Mouse (Mus musculus) stomach, embryonic 16.5 days (tissue): ENCODE measurements around the gene Wdr60. TPM values are rescaled to one million over a fixed set of nuclear protein-coding genes. Genes with fewer than 3 reads are reported as not detected.

Experiments used
- ATAC-seq: fragments of 200-750 bp; cut with Nextera tagmentation; 2 replicates; pipeline ENCODE4 v1.8.0; 2017; ENCODE audit warnings: moderate number of reproducible peaks, moderate TSS enrichment; ENCODE audit not compliant: insufficient read depth, low FRiP score
- H3K27ac ChIP-seq: fragments of 300-500 bp; sonication (generic); 2 replicates; pipeline ENCODE4 v1.5.1; 2014; ENCODE audit warnings: low read length
- H3K27me3 ChIP-seq: fragments of 300-500 bp; sonication (generic); 2 replicates; pipeline ENCODE4 v1.6.1; 2014; ENCODE audit warnings: low read length, control low read depth, mixed read lengths; ENCODE audit not compliant: control insufficient read depth, insufficient read depth
- H3K36me3 ChIP-seq: fragments of 300-500 bp; sonication (generic); 2 replicates; pipeline ENCODE4 v1.6.1; 2014; ENCODE audit warnings: low read length; ENCODE audit not compliant: control insufficient read depth, insufficient read depth
- H3K4me1 ChIP-seq: fragments of 300-500 bp; sonication (generic); 2 replicates; pipeline ENCODE4 v1.6.1; 2014; ENCODE audit warnings: low read length, control low read depth, mixed read lengths; ENCODE audit not compliant: control insufficient read depth, insufficient read depth
- H3K4me2 ChIP-seq: fragments of 300-500 bp; sonication (generic); 2 replicates; pipeline ENCODE4 v1.6.1; 2014; ENCODE audit warnings: low read depth, low read length, mixed read lengths
- H3K4me3 ChIP-seq: fragments of 300-500 bp; sonication (generic); replicated peaks from 2 replicates; pipeline ENCODE4 v1.5.1; 2014; ENCODE audit warnings: mild to moderate bottlenecking, low read length
- H3K9ac ChIP-seq: fragments of 300-500 bp; sonication (generic); 2 replicates; pipeline ENCODE4 v1.6.1; 2014; ENCODE audit warnings: low read length
- H3K9me3 ChIP-seq: fragments of 300-500 bp; sonication (generic); replicated peaks from 2 replicates; pipeline ENCODE4 v1.6.1; 2016; ENCODE audit warnings: low read length, control low read depth; ENCODE audit not compliant: control insufficient read depth
- WGBS: fragments of 180-500 bp; shearing (Covaris S2); extraction: QIAGEN DNeasy Blood & Tissue Kit; methylation state at CpG from one replicate; pipeline ENCODE4 v1.1.7; 2014; 5-methylcytosine and 5-hydroxymethylcytosine counted together
- polyA plus RNA-seq: library from polyadenylated mRNA; unstranded; fragments of >200 nt; fragmentation: Nextera tagmentation; extraction: Ambion mirVana; gene quantifications from 2 replicates; pipeline ENCODE4 v1.2.1, GENCODE M21; 2015

Gene Wdr60
- polyA plus RNA-seq, 1 experiment from 2014 or later: 18.6 TPM

DNA sequence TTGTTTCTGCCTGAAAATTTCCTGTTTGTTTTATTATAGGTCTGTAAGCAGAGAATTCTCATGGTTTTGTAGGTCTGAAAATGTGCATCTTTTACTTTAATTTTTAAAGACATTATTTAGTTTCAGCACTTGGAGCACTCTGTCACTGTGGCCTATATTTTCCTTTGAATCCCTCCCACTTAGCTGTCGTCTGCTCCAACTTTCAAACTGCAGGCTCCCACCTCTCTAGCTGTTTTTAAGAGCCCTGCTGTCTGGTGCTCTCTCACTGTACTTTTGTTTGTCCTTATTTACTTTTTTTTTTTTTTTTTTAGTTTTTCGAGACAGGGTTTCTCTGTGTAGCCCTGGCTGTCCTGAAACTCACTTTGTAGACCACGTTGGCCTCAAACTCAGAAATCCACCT is 24.0 kb downstream of the Wdr60 start:
- Histone ChIP-seq H3K9me3 (no peaks in the 10 kb centered on the region), H3K4me3 (no peak overlapping the region), H3K9ac (no peak overlapping the region), H3K36me3 (0 out of 2 replicates have a peak, but pooled peaks cover 2% of the 10 kb centered on the region), H3K27ac (no peak overlapping the region), H3K27me3 (no peaks in the 10 kb centered on the region), H3K4me1 (no peaks in the 10 kb centered on the region), H3K4me2 (no peak overlapping the region)
- 77% methylated on average over 3 of the region's 3 CpGs for WGBS
- no peak for ATAC-seq

DNA sequence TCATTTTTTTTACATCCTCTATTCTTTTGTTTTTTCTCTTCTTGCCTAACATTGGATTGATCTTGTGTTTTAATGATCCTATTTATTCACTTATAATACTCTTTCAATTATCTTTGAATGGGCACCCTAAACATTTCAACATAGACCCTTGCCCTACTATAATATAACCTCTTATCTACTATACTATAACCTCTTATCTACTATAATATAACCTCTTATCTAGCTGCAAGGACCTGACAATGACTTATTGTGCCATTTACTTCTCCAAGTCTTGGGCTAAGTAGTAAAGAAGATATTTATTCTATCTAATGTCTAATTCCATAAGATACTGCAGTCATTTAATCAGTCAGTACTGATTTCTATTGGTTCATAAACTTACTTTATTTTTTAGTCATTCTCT is 24.5 kb downstream of the Wdr60 start:
- Histone ChIP-seq H3K36me3 (0 out of 2 replicates have a peak, but pooled peaks cover 2% of the 10 kb centered on the region), H3K27me3 (no peaks in the 10 kb centered on the region), H3K9ac (no peak overlapping the region), H3K9me3 (no peaks in the 10 kb centered on the region), H3K27ac (no peak overlapping the region), H3K4me3 (no peak overlapping the region), H3K4me1 (no peaks in the 10 kb centered on the region), H3K4me2 (no peak overlapping the region)
- ATAC-seq: no peak

DNA sequence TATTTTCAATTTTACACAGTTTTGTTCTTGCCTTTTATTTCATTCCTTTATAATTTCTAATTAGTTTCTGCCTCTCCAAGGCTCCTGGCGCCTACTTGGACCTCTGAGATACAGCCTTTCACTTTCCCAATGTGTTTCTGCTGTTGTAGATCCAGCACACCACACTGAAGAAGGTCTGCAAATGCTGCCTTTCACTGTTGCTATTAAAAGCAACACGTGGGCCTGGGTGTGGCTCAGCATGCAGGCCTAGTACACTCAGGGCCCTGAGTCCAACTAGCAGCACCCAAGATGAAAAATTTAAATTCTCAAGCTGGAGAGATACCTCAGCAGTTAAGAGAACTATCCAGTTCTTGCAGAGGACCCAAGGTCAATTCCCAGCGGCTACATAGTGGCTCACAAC is 26.2 kb downstream of the Wdr60 start:
- WGBS: 79% methylated on average over 3 of the region's 3 CpGs

DNA sequence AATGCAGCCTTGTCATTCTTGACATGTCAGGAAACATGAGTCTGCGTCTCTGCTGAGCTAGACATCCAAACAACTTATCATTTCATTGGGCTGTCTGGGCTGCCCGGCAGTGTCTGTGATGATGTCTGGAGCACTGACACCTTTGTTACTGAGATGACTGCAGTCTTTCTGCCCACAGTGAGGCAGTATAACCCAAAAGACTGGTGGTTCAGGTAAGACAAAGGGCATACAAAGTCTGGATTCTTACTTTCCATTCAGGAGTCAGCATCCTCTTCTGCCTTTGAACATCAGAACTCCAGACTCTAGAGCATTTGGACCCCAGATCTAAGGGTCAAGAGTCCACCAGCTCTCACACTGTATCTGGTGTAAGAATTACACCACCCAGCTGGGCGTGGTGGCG is 27.5 kb downstream of the Wdr60 start:
- Histone ChIP-seq H3K27me3 (no peaks in the 10 kb centered on the region), H3K9ac (no peak overlapping the region), H3K4me3 (no peak overlapping the region), H3K27ac (no peak overlapping the region), H3K9me3 (no peaks in the 10 kb centered on the region), H3K4me1 (peaks cover 2% of the 10 kb centered on the region; the same call in 1 of the 2 replicates), H3K36me3 (0 out of 2 replicates have a peak, but pooled peaks cover 2% of the 10 kb centered on the region), H3K4me2 (no peak overlapping the region)
- ATAC-seq: no peak
- 74% methylated on average over 4 of the region's 4 CpGs for WGBS

More for the DNA sequence above, 26.2 kb downstream of the Wdr60 start:
- no peak for ATAC-seq
- Histone ChIP-seq H3K27me3 (no peaks in the 10 kb centered on the region), H3K4me1 (no peaks in the 10 kb centered on the region), H3K9me3 (no peaks in the 10 kb centered on the region), H3K4me3 (no peak overlapping the region), H3K9ac (no peak overlapping the region), H3K36me3 (0 out of 2 replicates have a peak, but pooled peaks cover 2% of the 10 kb centered on the region), H3K27ac (no peak overlapping the region), H3K4me2 (no peak overlapping the region)

DNA sequence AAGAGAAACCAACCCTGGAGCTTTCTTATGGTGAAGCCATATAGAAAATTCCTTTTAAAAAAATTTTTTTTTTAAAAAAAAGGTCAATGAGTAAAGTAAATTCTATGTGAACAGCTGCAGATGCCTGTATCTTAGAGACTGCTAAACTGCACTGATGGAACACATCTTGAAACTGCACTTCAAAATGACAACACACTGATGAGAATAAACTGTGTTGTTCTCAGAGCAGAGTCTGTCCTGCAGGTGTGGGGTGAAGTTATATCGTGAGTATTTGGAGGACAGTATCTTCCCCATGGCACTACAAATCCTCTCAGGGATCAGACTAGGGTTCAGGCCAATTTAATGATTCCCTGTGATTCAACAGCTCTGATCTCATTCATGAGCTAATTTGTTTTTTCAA is 30.8 kb downstream of the Wdr60 start:
- 63% methylated on average over 1 of the region's 1 CpGs for WGBS
- Histone ChIP-seq H3K36me3 (0 out of 2 replicates have a peak, but pooled peaks cover 8% of the 10 kb centered on the region), H3K4me1 (peaks cover 2% of the 10 kb centered on the region; the same call in 1 of the 2 replicates), H3K27me3 (no peaks in the 10 kb centered on the region), H3K9me3 (no peaks in the 10 kb centered on the region), H3K4me3 (no peak overlapping the region), H3K4me2 (peak overlapping the region; percentile 26; the same call in 1 of the 2 replicates), H3K9ac (no peak overlapping the region), H3K27ac (peak overlapping the region; percentile 62)
- ATAC-seq: no peak

DNA sequence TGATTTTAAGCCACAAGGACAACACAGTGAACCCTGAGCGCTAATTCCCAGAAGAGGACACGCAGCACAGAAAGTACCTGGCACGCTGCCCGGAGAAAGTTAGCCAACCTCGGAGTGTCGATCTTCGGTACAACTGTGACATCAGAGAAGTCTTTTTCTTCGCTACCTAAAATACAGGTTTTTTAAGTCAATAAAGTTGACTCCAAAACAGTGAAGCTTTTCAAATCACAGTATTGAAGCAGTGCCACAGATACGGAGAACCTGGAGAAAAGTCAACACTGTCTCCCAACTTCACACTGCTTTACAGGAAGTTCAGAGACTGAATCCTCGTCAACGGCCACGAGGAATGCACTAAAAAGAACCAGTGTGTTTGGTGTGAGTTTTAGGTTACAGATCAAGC is 31.2 kb downstream of the Wdr60 start:
- H3K36me3 ChIP-seq: 0 out of 2 replicates have a peak, but pooled peaks cover 8% of the 10 kb centered on the region
- H3K9me3 ChIP-seq: no peaks in the 10 kb centered on the region
- H3K4me1 ChIP-seq: peaks cover 2% of the 10 kb centered on the region; the same call in 1 of the 2 replicates
- no peak overlapping the region for H3K9ac ChIP-seq
- H3K4me2 ChIP-seq: peak overlapping the region; percentile 26; the same call in 1 of the 2 replicates
- peak; percentile 73; the same call in 1 of the 2 replicates for ATAC-seq
- peak overlapping the region; percentile 62 for H3K27ac ChIP-seq
- H3K4me3 ChIP-seq: no peak overlapping the region
- no peaks in the 10 kb centered on the region for H3K27me3 ChIP-seq
- WGBS: 42% methylated on average over 12 of the region's 12 CpGs

DNA sequence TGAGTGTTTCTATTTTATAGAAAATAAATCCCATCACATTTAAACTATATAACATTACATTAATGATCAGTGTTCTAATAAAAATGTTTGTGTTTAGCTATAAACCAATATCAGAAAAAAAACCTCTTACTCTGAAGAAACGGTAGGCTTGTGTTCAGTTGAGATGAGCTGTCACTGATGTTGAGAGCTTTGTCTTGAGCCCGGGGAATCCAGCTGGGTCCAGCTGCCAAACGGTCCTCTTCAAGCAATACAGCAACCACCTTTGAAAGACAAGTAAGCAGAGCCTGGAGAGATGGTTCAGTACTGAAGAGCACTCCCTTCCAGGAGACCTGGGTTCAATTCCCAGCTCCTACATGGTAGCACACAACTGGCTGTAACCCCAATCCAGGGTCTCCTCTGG is 33.4 kb downstream of the Wdr60 start:
- Histone ChIP-seq H3K36me3 (0 out of 2 replicates have a peak, but pooled peaks cover 11% of the 10 kb centered on the region), H3K4me1 (peaks cover 2% of the 10 kb centered on the region; the same call in 1 of the 2 replicates), H3K9me3 (no peaks in the 10 kb centered on the region), H3K4me2 (no peak overlapping the region), H3K9ac (no peak overlapping the region), H3K27ac (no peak overlapping the region), H3K4me3 (no peak overlapping the region), H3K27me3 (no peaks in the 10 kb centered on the region)
- no peak for ATAC-seq
- 64% methylated on average over 3 of the region's 3 CpGs for WGBS

DNA sequence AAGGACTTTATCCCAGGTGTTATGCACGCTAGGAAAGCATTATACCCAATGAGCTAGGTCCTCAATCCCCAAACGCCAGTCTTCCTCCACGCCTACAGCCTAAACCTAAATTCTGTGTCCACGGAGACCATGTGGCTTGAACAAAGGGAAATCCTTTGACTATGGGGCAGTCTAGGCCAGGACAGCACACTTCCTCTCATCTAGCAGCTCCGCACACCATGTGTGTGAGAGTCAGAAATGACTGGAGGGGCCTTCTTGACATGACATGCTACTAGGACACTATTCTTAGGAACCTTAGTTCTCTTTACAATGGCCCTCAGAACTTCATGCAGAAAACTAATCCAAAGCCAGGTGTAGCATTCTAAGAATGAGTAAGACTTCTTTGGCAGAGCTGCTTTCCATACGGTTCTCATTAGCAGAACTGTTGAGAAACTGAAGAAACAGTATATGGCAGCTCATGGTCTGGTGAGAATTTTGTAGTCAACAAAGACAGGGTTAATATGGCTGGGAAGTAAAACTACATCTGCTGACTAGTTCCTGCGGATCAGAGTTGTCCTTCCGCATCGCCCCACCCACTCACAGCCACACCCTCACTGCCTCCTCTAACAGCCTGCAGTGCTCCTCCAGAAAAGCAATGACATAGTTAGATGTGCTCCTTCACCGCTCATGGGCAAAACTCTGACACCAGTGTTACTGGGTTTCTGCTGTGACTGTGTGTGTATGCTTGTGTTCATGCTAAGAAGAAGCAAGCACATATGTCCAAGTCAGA is 36.3 kb downstream of the Wdr60 start:
- Histone ChIP-seq H3K4me1 (peaks cover 2% of the 10 kb centered on the region; the same call in 1 of the 2 replicates), H3K9me3 (no peaks in the 10 kb centered on the region), H3K27ac (no peak overlapping the region), H3K4me2 (no peak overlapping the region), H3K36me3 (0 out of 2 replicates have a peak, but pooled peaks cover 11% of the 10 kb centered on the region), H3K27me3 (no peaks in the 10 kb centered on the region), H3K9ac (no peak overlapping the region), H3K4me3 (no peak overlapping the region)
- no peak for ATAC-seq
- WGBS: 88% methylated on average over 10 of the region's 10 CpGs

DNA sequence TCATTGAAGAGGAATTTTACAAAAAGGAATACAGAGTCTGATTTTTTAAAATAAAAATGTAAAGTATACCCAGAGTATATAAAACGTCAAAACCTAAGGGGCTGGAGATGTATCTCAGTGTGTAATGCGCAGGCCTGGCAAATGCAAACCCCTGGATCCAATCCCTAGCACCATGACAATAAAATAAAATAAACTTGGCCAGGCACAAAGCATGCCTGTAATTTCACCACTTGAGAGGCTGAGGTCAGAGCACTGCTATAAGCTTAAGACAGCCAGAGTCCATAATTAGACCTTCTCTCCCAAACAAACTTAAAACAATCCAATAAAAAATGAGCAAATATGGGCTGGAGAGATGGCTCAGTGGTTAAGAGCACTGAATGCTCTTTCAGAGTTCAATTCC is 39.7 kb downstream of the Wdr60 start:
- H3K9ac ChIP-seq: no peak overlapping the region
- 81% methylated on average over 2 of the region's 2 CpGs for WGBS
- ATAC-seq: no peak

More for the DNA sequence above, 39.7 kb downstream of the Wdr60 start:
- Histone ChIP-seq H3K4me1 (no peaks in the 10 kb centered on the region), H3K4me2 (no peak overlapping the region), H3K4me3 (no peak overlapping the region), H3K9me3 (no peaks in the 10 kb centered on the region), H3K27ac (no peak overlapping the region), H3K27me3 (no peaks in the 10 kb centered on the region), H3K36me3 (0 out of 2 replicates have a peak, but pooled peaks cover 11% of the 10 kb centered on the region)
